Mouse (Mus musculus): ENCODE measurements around the gene Stra8. TPM values are rescaled to one million over a fixed set of nuclear protein-coding genes. Genes with fewer than 3 reads are reported as not detected.

Stra8 gene
- total and polyA plus RNA-seq, 3 experiments = 0.11 TPM; not detected in 2

GRCm38 (mm10) chr6:34913341-34914040, 6.5 kb upstream of the Stra8 start:
- DNase-seq (ENCODE audit: low spot score) (no peak), ATAC-seq (ENCODE audit: extremely low read depth, insufficient number of reproducible peaks, low FRiP score, poor library complexity, severe bottlenecking) (no peak)
- Histone ChIP-seq H3K36me3 (replicated peaks) (peaks cover 9% of the 10 kb centered on the region), H3K27me3 (ENCODE audit: insufficient read depth, low read length) (peaks cover 6% of the 10 kb centered on the region; the same call in 1 of the 2 replicates), H3K9me3 (replicated peaks) (no peaks in the 10 kb centered on the region), H3K4me3 (ENCODE audit: low read depth, low read length) (no peak overlapping the region), H3K4me1 (ENCODE audit: insufficient read depth, low read depth, low read length) (peaks cover 24% of the 10 kb centered on the region)
- TF ChIP-seq GATA1 (IDR thresholded peaks at IDR 0.05; ENCODE audit: borderline replicate concordance, low read length) (no peak), TAL1 (conservative IDR thresholded peaks at IDR 0.05; ENCODE audit: low read depth, low read length) (no peak), GATA2 (IDR thresholded peaks at IDR 0.05; ENCODE audit: borderline replicate concordance, low read depth, low read length) (no peak), CTCF (IDR thresholded peaks at IDR 0.05; ENCODE audit: low read depth, low read length) (no peak), POLR2AphosphoS5 (IDR thresholded peaks at IDR 0.05; ENCODE audit: insufficient replicate concordance, low read depth, low read length) (no peak)

GRCm38 (mm10) chr6:34914462-34914861, 5.5 kb upstream of the Stra8 start:
- no peaks in the 10 kb centered on the region for H3K9me3 ChIP-seq (replicated peaks)
- H3K4me1 ChIP-seq (ENCODE audit: insufficient read depth, low read depth, low read length) = peaks cover 19% of the 10 kb centered on the region
- H3K27me3 ChIP-seq (ENCODE audit: insufficient read depth, low read length) = peaks cover 14% of the 10 kb centered on the region
- TF ChIP-seq GATA1 (IDR thresholded peaks at IDR 0.05; ENCODE audit: borderline replicate concordance, low read length) = no peak
- TF ChIP-seq CTCF (IDR thresholded peaks at IDR 0.05; ENCODE audit: low read depth, low read length) = no peak
- no peak for TF ChIP-seq GATA2 (IDR thresholded peaks at IDR 0.05; ENCODE audit: borderline replicate concordance, low read depth, low read length)
- no peak for TF ChIP-seq POLR2AphosphoS5 (IDR thresholded peaks at IDR 0.05; ENCODE audit: insufficient replicate concordance, low read depth, low read length)
- no peak for TF ChIP-seq TAL1 (conservative IDR thresholded peaks at IDR 0.05; ENCODE audit: low read depth, low read length)
- H3K36me3 ChIP-seq (replicated peaks) = no peaks in the 10 kb centered on the region
- ATAC-seq (ENCODE audit: extremely low read depth, insufficient number of reproducible peaks, low FRiP score, poor library complexity, severe bottlenecking) (no peak), DNase-seq (ENCODE audit: low spot score) (no peak)
- no peak overlapping the region for H3K4me3 ChIP-seq (ENCODE audit: low read depth, low read length)

GRCm38 (mm10) chr6:34919146-34919545, 817 bp upstream of the Stra8 start:
- ATAC-seq (ENCODE audit: extremely low read depth, insufficient number of reproducible peaks, low FRiP score, poor library complexity, severe bottlenecking) = no peak
- no peaks in the 10 kb centered on the region; the same call in 1 of the 2 replicates for H3K4me1 ChIP-seq (ENCODE audit: insufficient read depth, low read depth, low read length)
- H3K4me3 ChIP-seq (ENCODE audit: low read depth, low read length) = no peak overlapping the region
- TF ChIP-seq TAL1 (conservative IDR thresholded peaks at IDR 0.05; ENCODE audit: low read depth, low read length) (no peak), CTCF (IDR thresholded peaks at IDR 0.05; ENCODE audit: low read depth, low read length) (no peak), POLR2AphosphoS5 (IDR thresholded peaks at IDR 0.05; ENCODE audit: insufficient replicate concordance, low read depth, low read length) (no peak), GATA2 (IDR thresholded peaks at IDR 0.05; ENCODE audit: borderline replicate concordance, low read depth, low read length) (no peak), GATA1 (IDR thresholded peaks at IDR 0.05; ENCODE audit: borderline replicate concordance, low read length) (no peak)
- no peaks in the 10 kb centered on the region for H3K9me3 ChIP-seq (replicated peaks)
- peaks cover 23% of the 10 kb centered on the region for H3K27me3 ChIP-seq (ENCODE audit: insufficient read depth, low read length)
- no peak for DNase-seq (ENCODE audit: low spot score)
- no peaks in the 10 kb centered on the region for H3K36me3 ChIP-seq (replicated peaks)

DNA sequence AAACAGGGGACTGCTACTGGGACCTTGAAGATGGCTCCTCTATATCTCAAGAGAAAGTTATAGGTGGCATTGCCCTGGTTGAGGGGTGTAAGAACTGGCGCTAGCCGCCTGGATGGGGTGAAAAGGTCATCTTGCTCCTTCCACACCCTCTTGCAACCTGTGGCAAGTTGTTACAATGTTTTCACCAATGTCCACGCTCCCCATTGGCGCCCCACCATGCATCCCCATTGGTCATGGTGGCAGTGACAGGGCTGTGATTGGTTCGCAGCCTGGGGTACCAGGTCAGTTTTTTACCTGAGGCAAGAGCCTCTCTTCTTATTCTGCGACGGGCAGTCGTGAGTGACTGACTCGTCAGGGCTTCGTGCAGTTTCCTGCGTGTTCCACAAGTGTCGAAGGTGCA, 668 bp downstream of the Stra8 start:
- H3K4me3 ChIP-seq (ENCODE audit: low read depth, low read length) = no peak overlapping the region
- TF ChIP-seq TAL1 (conservative IDR thresholded peaks at IDR 0.05; ENCODE audit: low read depth, low read length) (no peak), GATA1 (IDR thresholded peaks at IDR 0.05; ENCODE audit: borderline replicate concordance, low read length) (no peak)
- no peaks in the 10 kb centered on the region for H3K4me1 ChIP-seq (ENCODE audit: insufficient read depth, low read depth, low read length)
- H3K27me3 ChIP-seq (ENCODE audit: insufficient read depth, low read length) = peaks cover 29% of the 10 kb centered on the region
- H3K9me3 ChIP-seq (replicated peaks) = no peaks in the 10 kb centered on the region
- no peaks in the 10 kb centered on the region for H3K36me3 ChIP-seq (replicated peaks)
- DNase-seq (ENCODE audit: low spot score) (no peak), ATAC-seq (ENCODE audit: extremely low read depth, insufficient number of reproducible peaks, low FRiP score, poor library complexity, severe bottlenecking) (no peak)

GRCm38 (mm10) chr6:34921941-34922340, 2.0 kb downstream of the Stra8 start:
- Histone ChIP-seq H3K4me3 (ENCODE audit: low read depth, low read length) (no peak overlapping the region), H3K9me3 (replicated peaks) (no peaks in the 10 kb centered on the region), H3K27me3 (ENCODE audit: insufficient read depth, low read length) (peaks cover 27% of the 10 kb centered on the region), H3K36me3 (replicated peaks) (no peaks in the 10 kb centered on the region), H3K4me1 (ENCODE audit: insufficient read depth, low read depth, low read length) (no peaks in the 10 kb centered on the region)
- TF ChIP-seq POLR2AphosphoS5 (IDR thresholded peaks at IDR 0.05; ENCODE audit: insufficient replicate concordance, low read depth, low read length) = no peak
- TF ChIP-seq CTCF (IDR thresholded peaks at IDR 0.05; ENCODE audit: low read depth, low read length) = 0 out of 2 replicates have a peak, but pooled peaks have one; percentile 5
- TF ChIP-seq GATA1 (IDR thresholded peaks at IDR 0.05; ENCODE audit: borderline replicate concordance, low read length) = no peak
- ATAC-seq (ENCODE audit: extremely low read depth, insufficient number of reproducible peaks, low FRiP score, poor library complexity, severe bottlenecking) = peak; percentile 57; the same call in 1 of the 2 replicates
- DNase-seq (ENCODE audit: low spot score) = peak; percentile 10

DNA sequence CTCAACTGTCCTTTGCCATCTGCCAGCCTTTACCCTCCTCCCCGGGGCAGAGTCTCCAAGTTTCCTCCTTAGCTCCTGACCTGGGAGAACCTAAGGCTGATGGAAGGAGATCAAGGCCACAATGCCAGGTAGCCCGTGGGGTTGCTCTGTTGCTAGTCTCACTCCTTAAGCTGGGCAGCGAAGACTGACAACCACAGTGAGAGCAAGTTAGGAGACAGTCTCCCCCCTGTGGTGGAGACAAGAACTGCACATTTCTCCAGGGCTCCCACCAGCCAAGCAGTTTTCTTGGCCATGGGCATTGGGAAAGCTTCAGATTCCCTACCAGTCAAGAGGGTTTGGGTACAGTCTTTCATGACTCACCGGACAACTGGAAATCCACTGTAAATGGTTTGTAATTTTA, 7.2 kb downstream of the Stra8 start:
- Histone ChIP-seq H3K36me3 (replicated peaks) (no peaks in the 10 kb centered on the region), H3K4me3 (ENCODE audit: low read depth, low read length) (no peak overlapping the region), H3K27me3 (ENCODE audit: insufficient read depth, low read length) (peaks cover 14% of the 10 kb centered on the region), H3K9me3 (replicated peaks) (no peaks in the 10 kb centered on the region), H3K4me1 (ENCODE audit: insufficient read depth, low read depth, low read length) (no peaks in the 10 kb centered on the region)
- ATAC-seq (ENCODE audit: extremely low read depth, insufficient number of reproducible peaks, low FRiP score, poor library complexity, severe bottlenecking) (peak; percentile 49; the same call in 1 of the 2 replicates), DNase-seq (ENCODE audit: low spot score) (peak; percentile 67)
- TF ChIP-seq GATA1 (IDR thresholded peaks at IDR 0.05; ENCODE audit: borderline replicate concordance, low read length) = no peak
- TF ChIP-seq CTCF (IDR thresholded peaks at IDR 0.05; ENCODE audit: low read depth, low read length) = peak; percentile 84
- no peak for TF ChIP-seq TAL1 (conservative IDR thresholded peaks at IDR 0.05; ENCODE audit: low read depth, low read length)
- TF ChIP-seq GATA2 (IDR thresholded peaks at IDR 0.05; ENCODE audit: borderline replicate concordance, low read depth, low read length) = no peak
